In genomic region chr5:24446630-24447029, GRCm38 (mm10) we compare ENCODE assay signal across 9 mouse cellular contexts. TPM values are rescaled to one million over a fixed set of nuclear protein-coding genes. Genes with fewer than 3 reads are reported as not detected.
DNase-seq lines count a peak whose midpoint lies in the region; ATAC-seq and TF ChIP-seq lines count a peak whose summit lies in the region.
"Had no signal": no experiment of that assay in that cellular context is flagged by ENCODE, and none has a peak within 500 bp of the region (broad histone marks: within the 10 kb centered on the region; RNA-seq: fewer than 3 reads in every experiment).

No protein-coding gene starts in this region.

- WGBS in hindbrain, embryonic 16.5 days = 93% methylated on average over 7 of the region's 7 CpGs
- 91% methylated on average over 7 of the region's 7 CpGs for WGBS in midbrain, embryonic 16.5 days

- H3K9me3 ChIP-seq in hindbrain, embryonic 16.5 days (ENCODE audit: control insufficient read depth, low read length) = no peaks in the 10 kb centered on the region
- H3K9me3 ChIP-seq in midbrain, embryonic 16.5 days (replicated peaks; ENCODE audit: control insufficient read depth, low read length, poor library complexity, severe bottlenecking) = no peaks in the 10 kb centered on the region

- intact Hi-C loops in left cerebral cortex, adult 2 months (cut with DNase I) = no loop called here
- intact Hi-C loops in left cerebral cortex, postnatal 4 days (cut with DNase I) = no loop called here

- H3K4me1 ChIP-seq in hindbrain, embryonic 16.5 days (ENCODE audit: control insufficient read depth, insufficient read depth, low read depth, low read length) = peaks cover 32% of the 10 kb centered on the region
- peaks cover 31% of the 10 kb centered on the region for H3K4me1 ChIP-seq in midbrain, embryonic 16.5 days (ENCODE audit: control insufficient read depth, insufficient read depth, low read length)

- H3K4me2 ChIP-seq in hindbrain, embryonic 16.5 days (ENCODE audit: low read length) = peak overlapping the region; percentile 64
- H3K4me2 ChIP-seq in midbrain, embryonic 16.5 days (ENCODE audit: low read length) = peak overlapping the region; percentile 79

- H3K36me3 ChIP-seq in hindbrain, embryonic 16.5 days (ENCODE audit: control insufficient read depth, insufficient read depth, low read length) = no peaks in the 10 kb centered on the region
- H3K36me3 ChIP-seq in midbrain, embryonic 16.5 days (ENCODE audit: control insufficient read depth, insufficient read depth, low read length) = peaks cover 5% of the 10 kb centered on the region; the same call in 1 of the 2 replicates

- H3K27me3 ChIP-seq in hindbrain, embryonic 16.5 days (replicated peaks; ENCODE audit: control insufficient read depth, insufficient read depth, low read length) = no peaks in the 10 kb centered on the region
- no peaks in the 10 kb centered on the region for H3K27me3 ChIP-seq in midbrain, embryonic 16.5 days (ENCODE audit: control insufficient read depth, insufficient read depth, low read depth, low read length)
- H3K27me3 ChIP-seq: Patski had no signal

- H3K9ac ChIP-seq in hindbrain, embryonic 16.5 days (ENCODE audit: low read depth, low read length) = no peak overlapping the region
- H3K9ac ChIP-seq in midbrain, embryonic 16.5 days (ENCODE audit: low read depth, low read length) = no peak overlapping the region

- H3K27ac ChIP-seq in left cerebral cortex, adult 2 months = no peak overlapping the region
- H3K27ac ChIP-seq in hindbrain, embryonic 16.5 days (ENCODE audit: low read depth, low read length) = no peak overlapping the region
- no peak overlapping the region for H3K27ac ChIP-seq in midbrain, embryonic 16.5 days (ENCODE audit: low read length)

- peak; percentile 64 for DNase-seq in cerebellum, adult 9-10 months
- no peak for DNase-seq in cerebellum, postnatal 10 days
- no peak for DNase-seq in left cerebral cortex, adult 2 months (ENCODE audit: extremely low spot score in 1 of 2, low spot score in 2 of 2)
- DNase-seq in left cerebral cortex, postnatal 4 days = no peak
- DNase-seq in urinary bladder, adult 2 months (ENCODE audit: low spot score) = no peak
- DNase-seq in urinary bladder, postnatal 36 days (ENCODE audit: low spot score in 2 of 2) = no peak

- H3K4me3 ChIP-seq in left cerebral cortex, adult 2 months = peak overlapping the region; percentile 77; the same call in 1 of the 2 replicates
- H3K4me3 ChIP-seq in hindbrain, embryonic 16.5 days (ENCODE audit: low read length) = no peak overlapping the region
- H3K4me3 ChIP-seq in midbrain, embryonic 16.5 days (ENCODE audit: low read depth, low read length) = no peak overlapping the region

- no peak for ATAC-seq in hindbrain, embryonic 16.5 days
- no peak for ATAC-seq in midbrain, embryonic 16.5 days
- ATAC-seq: Patski had no signal

- TF ChIP-seq CTCF in left cerebral cortex, adult 2 months (IDR thresholded peaks at IDR 0.05) = no peak

RNA-seq across cellular contexts. Expression of gene Tmub1, which starts 1.0 kb away (rescaled TPM):
- 10 to 100 TPM; 26.1 to 28.7 TPM for total RNA-seq in left cerebral cortex, adult 2 months (2021)
- total RNA-seq in left cerebral cortex, postnatal 4 days (2021) = 10 to 100 TPM; 30.1 to 31.1 TPM
- polyA plus RNA-seq in hindbrain, embryonic 16.5 days (2015; fragmentation: Nextera tagmentation; extraction: Ambion mirVana) = 61.7 and 63.1 TPM in 2 replicates
- polyA plus RNA-seq in midbrain, embryonic 16.5 days (2015; fragmentation: Nextera tagmentation; extraction: Ambion mirVana) = 60.1 and 63.2 TPM in 2 replicates
- polyA plus RNA-seq in urinary bladder, adult 2 months (2012; rRNA removed) = 24.5 TPM in 2 replicates

RNA-seq across cellular contexts. Expression of gene Fastk, which starts 1.5 kb away (rescaled TPM):
- total RNA-seq in left cerebral cortex, adult 2 months (2021) = 100 to 1,000 TPM; 128 to 134 TPM
- 10 to 100 TPM; 82.6 to 83.4 TPM for total RNA-seq in left cerebral cortex, postnatal 4 days (2021)
- polyA plus RNA-seq in hindbrain, embryonic 16.5 days (2015; fragmentation: Nextera tagmentation; extraction: Ambion mirVana) = 106 and 107 TPM in 2 replicates
- 93.0 and 96.2 TPM in 2 replicates for polyA plus RNA-seq in midbrain, embryonic 16.5 days (2015; fragmentation: Nextera tagmentation; extraction: Ambion mirVana)
- 134 and 154 TPM in 2 replicates for polyA plus RNA-seq in urinary bladder, adult 2 months (2012; rRNA removed)

RNA-seq across cellular contexts. Expression of gene Agap3, which starts 5.3 kb away (rescaled TPM):
- total RNA-seq in left cerebral cortex, adult 2 months (2021) = 100 to 1,000 TPM; 527 to 560 TPM
- 100 to 1,000 TPM; 472 to 479 TPM for total RNA-seq in left cerebral cortex, postnatal 4 days (2021)
- 46.4 and 47.7 TPM in 2 replicates for polyA plus RNA-seq in hindbrain, embryonic 16.5 days (2015; fragmentation: Nextera tagmentation; extraction: Ambion mirVana)
- polyA plus RNA-seq in midbrain, embryonic 16.5 days (2015; fragmentation: Nextera tagmentation; extraction: Ambion mirVana) = 55.6 and 56.9 TPM in 2 replicates
- polyA plus RNA-seq in urinary bladder, adult 2 months (2012; rRNA removed) = 55.8 and 73.8 TPM in 2 replicates

RNA-seq across cellular contexts. Expression of gene Slc4a2, which starts 23.0 kb away (rescaled TPM):
- total RNA-seq in left cerebral cortex, adult 2 months (2021) = 10 to 100 TPM; 31.0 to 33.8 TPM
- total RNA-seq in left cerebral cortex, postnatal 4 days (2021) = 10 to 100 TPM; 26.9 to 30.4 TPM
- polyA plus RNA-seq in hindbrain, embryonic 16.5 days (2015; fragmentation: Nextera tagmentation; extraction: Ambion mirVana) = 29.0 and 29.8 TPM in 2 replicates
- 22.2 and 23.7 TPM in 2 replicates for polyA plus RNA-seq in midbrain, embryonic 16.5 days (2015; fragmentation: Nextera tagmentation; extraction: Ambion mirVana)
- polyA plus RNA-seq in urinary bladder, adult 2 months (2012; rRNA removed) = 61.6 and 63.0 TPM in 2 replicates

RNA-seq across cellular contexts. Expression of gene Cdk5, which starts 23.3 kb away (rescaled TPM):
- total RNA-seq in left cerebral cortex, adult 2 months (2021) = 100 to 1,000 TPM; 118 to 129 TPM
- 100 to 1,000 TPM; 122 to 132 TPM for total RNA-seq in left cerebral cortex, postnatal 4 days (2021)
- 139 and 140 TPM in 2 replicates for polyA plus RNA-seq in hindbrain, embryonic 16.5 days (2015; fragmentation: Nextera tagmentation; extraction: Ambion mirVana)
- 130 and 149 TPM in 2 replicates for polyA plus RNA-seq in midbrain, embryonic 16.5 days (2015; fragmentation: Nextera tagmentation; extraction: Ambion mirVana)
- polyA plus RNA-seq in urinary bladder, adult 2 months (2012; rRNA removed) = 61.4 and 77.8 TPM in 2 replicates
